Mouse (Mus musculus) ES-E14 (cell line): ENCODE results near the gene Rfx4.

Experiments
- CHD2 ChIP-seq: IDR thresholded peaks from 2 replicates; pipeline ENCODE4 v1.6.1; 2014; ENCODE audit warnings: mild to moderate bottlenecking, low read depth, low read length, inconsistent platforms
- MAFK ChIP-seq: IDR thresholded peaks from 2 replicates; pipeline ENCODE4 v1.6.1; 2014; ENCODE audit warnings: mild to moderate bottlenecking, low read depth, low read length, inconsistent platforms; ENCODE audit not compliant: insufficient read depth

DNA sequence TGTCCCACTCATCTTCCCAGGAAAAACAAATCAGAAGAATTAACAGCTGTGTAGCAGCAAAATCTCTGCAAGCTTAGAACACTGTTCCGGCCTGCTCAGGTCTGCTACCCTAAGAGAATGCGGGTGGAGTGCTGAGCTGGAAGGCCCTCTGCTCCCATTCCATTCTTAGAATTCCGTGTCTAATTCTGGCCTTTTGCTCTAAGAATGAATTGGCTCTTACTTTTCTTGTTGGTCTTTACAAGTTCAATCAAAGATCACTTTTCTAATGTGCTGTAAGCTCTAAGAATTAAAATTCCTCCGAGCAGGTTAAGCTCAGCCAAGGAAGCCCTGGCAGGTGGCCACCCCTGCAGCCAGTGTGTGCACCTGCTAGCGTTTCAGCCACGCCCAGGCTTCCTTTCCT lies 43.3 kb upstream of the Rfx4 start:
- TF ChIP-seq CHD2 (no peak), MAFK (no peak)
